In the genomic region with DNA sequence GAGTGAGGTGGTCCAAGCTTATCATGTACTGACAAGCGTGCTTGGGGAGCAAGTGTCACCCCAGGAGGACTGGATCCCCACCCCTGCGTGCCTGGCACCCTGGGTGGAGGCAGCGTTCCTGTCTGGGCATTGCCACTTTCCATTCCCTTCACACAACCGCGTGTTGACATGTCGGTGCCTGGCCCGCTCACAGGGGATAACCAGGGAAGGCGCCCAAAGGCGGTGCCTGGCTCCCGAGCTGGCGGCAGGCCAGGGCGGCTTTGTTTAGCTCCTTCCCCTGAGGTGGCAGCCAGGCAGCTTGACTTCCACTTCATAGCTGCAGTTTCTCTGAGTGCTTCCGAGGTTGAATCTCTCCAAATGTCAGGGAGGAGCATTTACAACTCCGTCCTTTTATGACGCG, we compare ENCODE assay signal across 9 mouse cellular contexts.
DNase-seq lines count a peak whose midpoint lies in the region; ATAC-seq lines count a peak whose summit lies in the region.
"Had no signal": no experiment of that assay in that cellular context is flagged by ENCODE, and none has a peak within 500 bp of the region (broad histone marks: within the 10 kb centered on the region; RNA-seq: fewer than 3 reads in every experiment).

No protein-coding gene starts in this region.

- no peak for DNase-seq in hindbrain, embryonic 11.5 days (ENCODE audit: low spot score)
- peak; percentile 43 for DNase-seq in adrenal gland, postnatal 25 days
- peak; percentile 79 for DNase-seq in heart, adult 8-10 months (ENCODE audit: low spot score)
- peak; percentile 63 to 78 for DNase-seq in lung, adult 18-20 months
- DNase-seq in urinary bladder, postnatal 25 days (ENCODE audit: low spot score): peak; percentile 65
- DNase-seq in spleen, adult 18-20 months: no peak

- no peak overlapping the region for H3K9ac ChIP-seq in hindbrain, embryonic 12.5 days
- H3K9ac ChIP-seq in hindbrain, embryonic 11.5 days (ENCODE audit: low read depth, low read length): no peak overlapping the region
- H3K9ac ChIP-seq: embryonic facial prominence, embryonic 12.5 days had no signal

- H3K36me3 ChIP-seq in hindbrain, embryonic 12.5 days: no peaks in the 10 kb centered on the region
- H3K36me3 ChIP-seq in hindbrain, embryonic 11.5 days (ENCODE audit: control insufficient read depth, insufficient read depth, low read length): no peaks in the 10 kb centered on the region
- H3K36me3 ChIP-seq: embryonic facial prominence, embryonic 12.5 days had no signal

- H3K4me1 ChIP-seq in hindbrain, embryonic 12.5 days: peaks cover 24% of the 10 kb centered on the region
- H3K4me1 ChIP-seq in hindbrain, embryonic 11.5 days (replicated peaks; ENCODE audit: control insufficient read depth, insufficient read depth, low read length): peaks cover 2% of the 10 kb centered on the region; the same call in 1 of the 2 replicates

- H3K4me3 ChIP-seq in hindbrain, embryonic 12.5 days: no peak overlapping the region
- no peak overlapping the region for H3K4me3 ChIP-seq in hindbrain, embryonic 11.5 days (ENCODE audit: low read depth, low read length)
- H3K4me3 ChIP-seq: embryonic facial prominence, embryonic 12.5 days had no signal

- H3K9me3 ChIP-seq in hindbrain, embryonic 12.5 days (replicated peaks): no peaks in the 10 kb centered on the region
- no peaks in the 10 kb centered on the region for H3K9me3 ChIP-seq in hindbrain, embryonic 11.5 days (ENCODE audit: control insufficient read depth, low read length)
- H3K9me3 ChIP-seq: embryonic facial prominence, embryonic 12.5 days had no signal

- H3K27ac ChIP-seq in hindbrain, embryonic 12.5 days: peak overlapping the region; percentile 30; the same call in 1 of the 2 replicates
- H3K27ac ChIP-seq in hindbrain, embryonic 11.5 days (ENCODE audit: low read depth, low read length): no peak overlapping the region
- H3K27ac ChIP-seq: embryonic facial prominence, embryonic 12.5 days had no signal

- peaks cover 12% of the 10 kb centered on the region for H3K27me3 ChIP-seq in hindbrain, embryonic 12.5 days
- no peaks in the 10 kb centered on the region for H3K27me3 ChIP-seq in hindbrain, embryonic 11.5 days (ENCODE audit: control insufficient read depth, insufficient read depth, low read length)
- H3K27me3 ChIP-seq: embryonic facial prominence, embryonic 12.5 days had no signal

- WGBS in hindbrain, embryonic 12.5 days: 60% methylated on average over 16 of the region's 16 CpGs
- WGBS in hindbrain, embryonic 11.5 days: 82% methylated on average over 16 of the region's 16 CpGs

- no peak overlapping the region for H3K4me2 ChIP-seq in hindbrain, embryonic 12.5 days (replicated peaks)
- H3K4me2 ChIP-seq in hindbrain, embryonic 11.5 days (replicated peaks; ENCODE audit: low read depth, low read length): no peak overlapping the region
- H3K4me2 ChIP-seq: embryonic facial prominence, embryonic 12.5 days had no signal

- ATAC-seq in hindbrain, embryonic 12.5 days (ENCODE audit: low FRiP score): no peak
- ATAC-seq in hindbrain, embryonic 11.5 days (ENCODE audit: low FRiP score): no peak
- ATAC-seq in inflammation-experienced regulatory T-cells, adult 6 months: no peak

Comparison
In these comparisons a context has a peak if more than half of its experiments do, and no peak if none do; other contexts are left out.
1. DNase-seq: peak in adrenal gland, postnatal 25 days (single experiment), heart, adult 8-10 months (single experiment), lung, adult 18-20 months (2 of 2) and urinary bladder, postnatal 25 days (single experiment); none in hindbrain, embryonic 11.5 days (single experiment) and spleen, adult 18-20 months (0 of 2).